In the genomic region with DNA sequence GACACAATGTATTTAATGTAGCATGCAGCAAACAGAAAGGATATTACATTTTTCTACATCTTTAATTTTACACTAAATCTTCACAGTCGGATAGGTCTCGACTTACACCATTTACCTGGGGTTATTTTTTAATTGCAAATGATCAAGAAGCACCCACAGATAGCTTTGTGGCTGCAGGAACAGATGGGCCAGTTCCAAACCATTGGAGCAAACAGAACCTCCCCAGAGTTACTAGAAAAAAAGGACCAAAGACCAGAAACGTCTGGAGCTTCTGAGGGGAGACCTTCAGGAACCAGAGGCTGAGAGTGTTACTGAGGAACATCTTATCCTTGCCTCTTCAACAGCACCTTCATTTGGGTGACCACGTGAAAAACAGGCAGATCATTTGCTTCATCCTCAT, we compare ENCODE assay signal across 25 mouse cellular contexts.
DNase-seq lines count a peak whose midpoint lies in the region; ATAC-seq and TF ChIP-seq lines count a peak whose summit lies in the region.
"Had no signal": no experiment of that assay in that cellular context is flagged by ENCODE, and none has a peak within 500 bp of the region (broad histone marks: within the 10 kb centered on the region; RNA-seq: fewer than 3 reads in every experiment).

No protein-coding gene starts in this region.

- H3K4me3 ChIP-seq in kidney, adult 2 months (ENCODE audit: insufficient read depth, low read depth, low read length) = no peak overlapping the region
- H3K4me3 ChIP-seq in kidney, embryonic 14.5 days (ENCODE audit: low read length) = no peak overlapping the region
- no peak overlapping the region for H3K4me3 ChIP-seq in olfactory bulb, adult 2 months (ENCODE audit: insufficient read depth, low read depth, low read length)
- H3K4me3 ChIP-seq: forebrain, embryonic 10.5 days; forebrain, embryonic 13.5 days; heart, embryonic 12.5 days; heart, embryonic 15.5 days; hindbrain, embryonic 10.5 days; hindbrain, embryonic 13.5 days had no signal

- WGBS in kidney, adult 2 months = 32% methylated on average over 4 of the region's 4 CpGs
- 58% methylated on average over 4 of the region's 4 CpGs for WGBS in kidney, embryonic 14.5 days
- WGBS in olfactory bulb, adult 2 months = 85% methylated on average over 4 of the region's 4 CpGs

- TF ChIP-seq POLR2A in kidney, adult 2 months (IDR thresholded peaks at IDR 0.05; ENCODE audit: low read depth, low read length) = no peak
- no peak for TF ChIP-seq POLR2A in olfactory bulb, adult 2 months (IDR thresholded peaks at IDR 0.05; ENCODE audit: insufficient read depth, low read depth, low read length)

- no peak overlapping the region for H3K4me2 ChIP-seq in kidney, embryonic 14.5 days (replicated peaks; ENCODE audit: low read depth, low read length)
- H3K4me2 ChIP-seq: forebrain, embryonic 13.5 days; heart, embryonic 12.5 days; heart, embryonic 15.5 days; hindbrain, embryonic 13.5 days had no signal

- H3K9ac ChIP-seq in kidney, embryonic 14.5 days (ENCODE audit: low read depth, low read length) = no peak overlapping the region
- H3K9ac ChIP-seq: forebrain, embryonic 13.5 days; heart, embryonic 12.5 days; heart, embryonic 15.5 days; hindbrain, embryonic 13.5 days had no signal

- ATAC-seq in kidney, embryonic 14.5 days (ENCODE audit: low FRiP score, low TSS enrichment) = no peak
- ATAC-seq: CD4-positive, CD25-positive, alpha-beta regulatory T cell, adult 4 months; forebrain, embryonic 13.5 days; forebrain, embryonic 16.5 days; hindbrain, embryonic 16.5 days had no signal

- no peak overlapping the region for H3K27ac ChIP-seq in kidney, adult 2 months (ENCODE audit: insufficient read depth, low read depth, low read length)
- no peak overlapping the region for H3K27ac ChIP-seq in kidney, embryonic 14.5 days (ENCODE audit: low read depth, low read length)
- H3K27ac ChIP-seq in olfactory bulb, adult 2 months (ENCODE audit: insufficient read depth, low read depth, low read length) = peak overlapping the region; percentile 17; the same call in 1 of the 2 replicates
- H3K27ac ChIP-seq: forebrain, embryonic 10.5 days; forebrain, embryonic 13.5 days; heart, embryonic 15.5 days; hindbrain, embryonic 10.5 days; hindbrain, embryonic 13.5 days had no signal

- DNase-seq in kidney, adult 2 months = peak; percentile 71
- peak; percentile 26 to 46 for DNase-seq in kidney, postnatal 36 days
- no peak for DNase-seq in kidney, adult 18-20 months
- DNase-seq in adrenal gland, postnatal 10 days = no peak
- DNase-seq: adrenal gland, adult 2 months; adrenal gland, postnatal 25 days; cerebellum, adult 11-12 months; cerebellum, adult 8-10 months; cerebellum, postnatal 10 days; cerebellum, postnatal 36 days; gastrocnemius, postnatal 10 days; gastrocnemius, postnatal 36 days; heart, postnatal 10 days; heart, postnatal 36 days had no signal

- H3K9me3 ChIP-seq in kidney, embryonic 14.5 days (ENCODE audit: control insufficient read depth, low read length) = no peaks in the 10 kb centered on the region
- H3K9me3 ChIP-seq: forebrain, embryonic 10.5 days; forebrain, embryonic 13.5 days; heart, embryonic 12.5 days; heart, embryonic 15.5 days; hindbrain, embryonic 10.5 days; hindbrain, embryonic 13.5 days had no signal

- no peaks in the 10 kb centered on the region for H3K36me3 ChIP-seq in kidney, adult 2 months (ENCODE audit: control insufficient read depth, insufficient read depth, low read length)
- H3K36me3 ChIP-seq in kidney, embryonic 14.5 days (ENCODE audit: control insufficient read depth, insufficient read depth, low read length) = no peaks in the 10 kb centered on the region
- H3K36me3 ChIP-seq: forebrain, embryonic 10.5 days; heart, embryonic 12.5 days; heart, embryonic 15.5 days; hindbrain, embryonic 10.5 days; hindbrain, embryonic 13.5 days had no signal

- peaks cover 7% of the 10 kb centered on the region; the same call in 1 of the 2 replicates for H3K4me1 ChIP-seq in kidney, adult 2 months (ENCODE audit: control insufficient read depth, insufficient read depth, low read length)
- peaks cover 3% of the 10 kb centered on the region; the same call in 1 of the 2 replicates for H3K4me1 ChIP-seq in kidney, embryonic 14.5 days (ENCODE audit: control insufficient read depth, insufficient read depth, low read length)
- peaks cover 9% of the 10 kb centered on the region for H3K4me1 ChIP-seq in olfactory bulb, adult 2 months (ENCODE audit: control insufficient read depth, insufficient read depth, low read length)
- H3K4me1 ChIP-seq: hindbrain, embryonic 13.5 days had no signal

- no peak for TF ChIP-seq CTCF in kidney, adult 2 months (conservative IDR thresholded peaks at IDR 0.05; ENCODE audit: insufficient read depth, insufficient read length, low read depth, low read length)
- no peak for TF ChIP-seq CTCF in olfactory bulb, adult 2 months (IDR thresholded peaks at IDR 0.05; ENCODE audit: insufficient read depth, low read depth, low read length)

- no peaks in the 10 kb centered on the region for H3K27me3 ChIP-seq in kidney, adult 2 months (replicated peaks; ENCODE audit: control insufficient read depth, insufficient read depth, low read length)
- H3K27me3 ChIP-seq in kidney, embryonic 14.5 days (ENCODE audit: control insufficient read depth, insufficient read depth, low read length) = no peaks in the 10 kb centered on the region
- H3K27me3 ChIP-seq: forebrain, embryonic 13.5 days; heart, embryonic 12.5 days; heart, embryonic 15.5 days; hindbrain, embryonic 13.5 days had no signal

Comparison
In these comparisons a context has a peak if more than half of its experiments do, and no peak if none do; other contexts are left out.
1. DNase-seq: peak in kidney, adult 2 months (single experiment) and kidney, postnatal 36 days (2 of 2); none in kidney, adult 18-20 months (single experiment) and adrenal gland, postnatal 10 days (single experiment).